Mouse (Mus musculus): ENCODE data around the gene Pafah1b1. TPM values are rescaled to one million over a fixed set of nuclear protein-coding genes. Genes with fewer than 3 reads are reported as not detected.
A peak's percentile ranks its signal among the peaks of the same experiment; 100 is the strongest.

Pafah1b1 gene
- polyA plus RNA-seq, 1 experiment, result 190 TPM

- no peaks in the 10 kb centered on the region for H3K27me3 ChIP-seq (ENCODE audit: control insufficient read depth, insufficient read depth, low read length)
- H3K4me1 ChIP-seq (ENCODE audit: control insufficient read depth, insufficient read depth, low read length), result peaks cover 2% of the 10 kb centered on the region; the same call in 1 of the 2 replicates
- H3K27ac ChIP-seq (ENCODE audit: insufficient read depth, low read length), result no peak overlapping the region
- DNase-seq, result peak; percentile 39 to 58
- H3K4me3 ChIP-seq (replicated peaks; ENCODE audit: insufficient read depth, low read depth, low read length), result no peak overlapping the region
- WGBS, result 7% methylated on average over 3 of the region's 3 CpGs
- no peak for TF ChIP-seq POLR2A (IDR thresholded peaks at IDR 0.05; ENCODE audit: borderline replicate concordance, insufficient read depth, low read length)
Measured at GRCm38 (mm10) chr11:74715971-74716525, 8.4 kb downstream of the Pafah1b1 start.

GRCm38 (mm10) chr11:74710671-74711070, 13.8 kb downstream of the Pafah1b1 start:
- 86% methylated on average over 1 of the region's 1 CpGs for WGBS
- TF ChIP-seq CTCF (IDR thresholded peaks at IDR 0.05; ENCODE audit: borderline replicate concordance, insufficient read depth, low read depth, low read length) (no peak), POLR2A (IDR thresholded peaks at IDR 0.05; ENCODE audit: borderline replicate concordance, insufficient read depth, low read length) (no peak)
- no peak overlapping the region for H3K4me3 ChIP-seq (replicated peaks; ENCODE audit: insufficient read depth, low read depth, low read length)
- H3K27me3 ChIP-seq (ENCODE audit: control insufficient read depth, insufficient read depth, low read length), result no peaks in the 10 kb centered on the region
- no peak for DNase-seq
- H3K27ac ChIP-seq (ENCODE audit: insufficient read depth, low read length), result no peak overlapping the region
- peaks cover 3% of the 10 kb centered on the region; the same call in 1 of the 2 replicates for H3K4me1 ChIP-seq (ENCODE audit: control insufficient read depth, insufficient read depth, low read length)

DNA sequence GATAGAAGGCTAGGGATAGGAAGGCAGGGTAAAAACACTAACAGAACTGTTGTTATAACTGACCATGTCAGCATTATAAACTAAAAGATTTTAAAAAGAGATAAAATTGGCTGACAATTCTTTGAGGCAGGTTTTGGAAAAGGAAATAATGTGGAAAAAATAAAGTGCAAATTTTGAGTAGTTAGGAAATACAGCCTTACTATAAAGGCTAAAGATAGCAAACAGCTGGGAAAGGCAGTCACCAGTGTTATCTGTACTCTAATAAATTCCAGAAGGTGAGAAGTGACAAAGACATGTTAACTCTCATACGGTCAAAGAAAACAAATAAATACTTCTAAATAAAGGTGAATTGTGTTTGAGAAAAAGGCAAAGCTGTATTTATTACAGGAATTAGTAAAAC, 15.7 kb downstream of the Pafah1b1 start:
- WGBS, result 66% methylated on average over 1 of the region's 1 CpGs
- DNase-seq, result no peak
- H3K4me1 ChIP-seq (ENCODE audit: control insufficient read depth, insufficient read depth, low read length), result peaks cover 3% of the 10 kb centered on the region; the same call in 1 of the 2 replicates
- H3K27ac ChIP-seq (ENCODE audit: insufficient read depth, low read length), result no peak overlapping the region
- H3K4me3 ChIP-seq (replicated peaks; ENCODE audit: insufficient read depth, low read depth, low read length), result no peak overlapping the region
- TF ChIP-seq CTCF (IDR thresholded peaks at IDR 0.05; ENCODE audit: borderline replicate concordance, insufficient read depth, low read depth, low read length), result no peak
- TF ChIP-seq POLR2A (IDR thresholded peaks at IDR 0.05; ENCODE audit: borderline replicate concordance, insufficient read depth, low read length), result no peak
- no peaks in the 10 kb centered on the region for H3K27me3 ChIP-seq (ENCODE audit: control insufficient read depth, insufficient read depth, low read length)

- H3K27me3 ChIP-seq (ENCODE audit: control insufficient read depth, insufficient read depth, low read length), result no peaks in the 10 kb centered on the region
- no peak overlapping the region for H3K27ac ChIP-seq (ENCODE audit: insufficient read depth, low read length)
- peaks cover 3% of the 10 kb centered on the region; the same call in 1 of the 2 replicates for H3K4me1 ChIP-seq (ENCODE audit: control insufficient read depth, insufficient read depth, low read length)
- 74% methylated on average over 2 of the region's 2 CpGs for WGBS
- TF ChIP-seq CTCF (IDR thresholded peaks at IDR 0.05; ENCODE audit: borderline replicate concordance, insufficient read depth, low read depth, low read length) (no peak), POLR2A (IDR thresholded peaks at IDR 0.05; ENCODE audit: borderline replicate concordance, insufficient read depth, low read length) (no peak)
- no peak overlapping the region for H3K4me3 ChIP-seq (replicated peaks; ENCODE audit: insufficient read depth, low read depth, low read length)
- DNase-seq, result no peak
Measured at GRCm38 (mm10) chr11:74704068-74704467, 20.4 kb downstream of the Pafah1b1 start.

DNA sequence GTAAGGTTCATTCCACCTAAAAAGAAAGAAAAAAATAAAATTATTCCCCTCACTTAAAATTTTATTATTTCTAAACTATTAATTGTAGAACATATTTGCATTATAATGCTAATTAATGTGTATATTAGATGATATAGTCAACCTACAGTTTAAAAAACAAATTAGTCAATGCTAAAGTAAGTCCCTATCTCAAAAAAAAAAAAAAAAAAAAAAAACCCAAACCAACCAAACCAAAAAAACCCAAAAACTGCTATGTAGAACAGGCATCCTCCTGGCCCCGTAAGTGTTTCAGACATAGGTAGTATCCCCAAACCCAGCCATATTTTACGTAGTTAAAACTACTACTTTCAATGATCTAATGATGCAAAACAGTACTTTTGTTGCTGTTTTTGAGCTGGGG, 25.0 kb downstream of the Pafah1b1 start:
- H3K4me3 ChIP-seq (replicated peaks; ENCODE audit: insufficient read depth, low read depth, low read length), result no peak overlapping the region
- no peaks in the 10 kb centered on the region for H3K27me3 ChIP-seq (ENCODE audit: control insufficient read depth, insufficient read depth, low read length)
- no peak overlapping the region for H3K27ac ChIP-seq (ENCODE audit: insufficient read depth, low read length)
- DNase-seq, result no peak
- 75% methylated on average over 2 of the region's 2 CpGs for WGBS
- no peaks in the 10 kb centered on the region for H3K4me1 ChIP-seq (ENCODE audit: control insufficient read depth, insufficient read depth, low read length)
- TF ChIP-seq POLR2A (IDR thresholded peaks at IDR 0.05; ENCODE audit: borderline replicate concordance, insufficient read depth, low read length) (no peak), CTCF (IDR thresholded peaks at IDR 0.05; ENCODE audit: borderline replicate concordance, insufficient read depth, low read depth, low read length) (no peak)

DNA sequence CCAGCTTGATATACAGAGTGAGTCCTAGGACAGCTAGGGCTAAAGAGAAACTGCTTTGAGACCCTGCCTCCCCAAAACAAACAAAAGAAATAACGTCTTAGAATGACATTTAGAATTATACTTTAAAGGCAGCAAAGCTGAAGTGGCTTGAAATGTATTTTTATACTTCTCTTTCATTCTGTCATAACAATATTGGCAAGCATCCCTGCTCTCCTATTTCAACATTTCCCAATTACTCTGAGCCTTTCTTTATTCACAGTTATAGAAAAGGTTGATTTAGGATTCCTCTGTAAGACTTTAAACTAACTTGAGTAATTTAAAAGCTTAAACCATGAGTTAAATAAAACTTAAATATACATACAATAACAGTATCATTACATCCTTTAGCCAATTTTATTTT, 32.3 kb downstream of the Pafah1b1 start:
- Histone ChIP-seq H3K27me3 (ENCODE audit: control insufficient read depth, insufficient read depth, low read length) (no peaks in the 10 kb centered on the region), H3K27ac (ENCODE audit: insufficient read depth, low read length) (no peak overlapping the region), H3K4me3 (replicated peaks; ENCODE audit: insufficient read depth, low read depth, low read length) (no peak overlapping the region), H3K4me1 (ENCODE audit: control insufficient read depth, insufficient read depth, low read length) (no peaks in the 10 kb centered on the region)
- no peak for DNase-seq
- WGBS, result 85% methylated on average over 1 of the region's 1 CpGs
- no peak for TF ChIP-seq POLR2A (IDR thresholded peaks at IDR 0.05; ENCODE audit: borderline replicate concordance, insufficient read depth, low read length)
- no peak for TF ChIP-seq CTCF (IDR thresholded peaks at IDR 0.05; ENCODE audit: borderline replicate concordance, insufficient read depth, low read depth, low read length)

- 65% methylated on average over 4 of the region's 4 CpGs for WGBS
- Histone ChIP-seq H3K4me3 (replicated peaks; ENCODE audit: insufficient read depth, low read depth, low read length) (no peak overlapping the region), H3K27ac (ENCODE audit: insufficient read depth, low read length) (no peak overlapping the region), H3K4me1 (ENCODE audit: control insufficient read depth, insufficient read depth, low read length) (no peaks in the 10 kb centered on the region), H3K27me3 (ENCODE audit: control insufficient read depth, insufficient read depth, low read length) (no peaks in the 10 kb centered on the region)
- DNase-seq, result no peak
- TF ChIP-seq POLR2A (IDR thresholded peaks at IDR 0.05; ENCODE audit: borderline replicate concordance, insufficient read depth, low read length) (no peak), CTCF (IDR thresholded peaks at IDR 0.05; ENCODE audit: borderline replicate concordance, insufficient read depth, low read depth, low read length) (no peak)
Measured at GRCm38 (mm10) chr11:74675156-74675555, 49.3 kb downstream of the Pafah1b1 start.

DNA sequence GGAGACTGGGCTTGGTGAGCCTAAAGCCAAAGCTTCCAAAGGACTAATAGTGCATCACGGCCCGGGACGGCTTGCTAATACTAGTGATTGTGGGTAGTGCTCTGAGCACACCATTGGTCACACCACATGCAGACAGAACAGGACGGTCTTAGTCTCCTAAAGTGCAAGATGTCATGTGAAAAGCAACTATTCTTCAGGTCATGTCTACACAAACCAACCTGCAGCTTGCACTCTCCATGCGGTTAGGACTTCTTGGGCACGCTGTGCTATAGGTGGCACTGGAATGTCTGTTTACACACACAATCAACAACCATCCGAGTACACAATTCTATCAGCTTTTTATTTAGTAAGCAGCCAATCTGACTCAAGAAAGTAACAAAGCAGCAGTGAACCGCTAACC, 49.8 kb downstream of the Pafah1b1 start:
- no peaks in the 10 kb centered on the region for H3K27me3 ChIP-seq (ENCODE audit: control insufficient read depth, insufficient read depth, low read length)
- DNase-seq, result no peak
- 95% methylated on average over 8 of the region's 8 CpGs for WGBS
- TF ChIP-seq CTCF (IDR thresholded peaks at IDR 0.05; ENCODE audit: borderline replicate concordance, insufficient read depth, low read depth, low read length) (no peak), POLR2A (IDR thresholded peaks at IDR 0.05; ENCODE audit: borderline replicate concordance, insufficient read depth, low read length) (no peak)
- H3K4me3 ChIP-seq (replicated peaks; ENCODE audit: insufficient read depth, low read depth, low read length), result no peak overlapping the region
- no peaks in the 10 kb centered on the region for H3K4me1 ChIP-seq (ENCODE audit: control insufficient read depth, insufficient read depth, low read length)
- no peak overlapping the region for H3K27ac ChIP-seq (ENCODE audit: insufficient read depth, low read length)

Measured in cerebellum, adult 2 months (tissue).